ENCODE assay signal across 8 mouse cellular contexts in genomic region chr1:143803537-143803936, GRCm38 (mm10). TPM values are rescaled to one million over a fixed set of nuclear protein-coding genes. Genes with fewer than 3 reads are reported as not detected.
DNase-seq lines count a peak whose midpoint lies in the region; ATAC-seq and TF ChIP-seq lines count a peak whose summit lies in the region.

No protein-coding gene starts in this region.

- WGBS in hindbrain, embryonic 16.5 days: 33% methylated on average over 4 of the region's 4 CpGs

- H3K36me3 ChIP-seq in MEL (ENCODE audit: control insufficient read depth in 1 of 2, insufficient read depth in 2 of 2, low read length in 2 of 2): peaks cover 0 to 54% of the 10 kb centered on the region in 2 experiments; a peak in 2 of 4 replicates
- H3K36me3 ChIP-seq in hindbrain, embryonic 16.5 days (ENCODE audit: control insufficient read depth, insufficient read depth, low read length): peaks cover 5% of the 10 kb centered on the region; the same call in 1 of the 2 replicates

- no peak overlapping the region for H3K4me2 ChIP-seq in hindbrain, embryonic 16.5 days (ENCODE audit: low read length)

- peak; percentile 85 for TF ChIP-seq RAD21 in MEL (IDR thresholded peaks at IDR 0.05; ENCODE audit: low read depth, low read length)

- no peak overlapping the region for H3K27ac ChIP-seq in MEL (ENCODE audit: control insufficient read depth, low read depth, low read length)
- H3K27ac ChIP-seq in hindbrain, embryonic 16.5 days (ENCODE audit: low read depth, low read length): no peak overlapping the region

- no peak for TF ChIP-seq EP300 in MEL (IDR thresholded peaks at IDR 0.05; ENCODE audit: low read depth in 1 of 2, low read length in 2 of 2)

- TF ChIP-seq POLR2A in MEL (IDR thresholded peaks at IDR 0.05; ENCODE audit: control insufficient read depth in 1 of 2, insufficient read depth in 1 of 2, low read depth in 1 of 2, low read length in 2 of 2, poor library complexity in 1 of 2): no peak

- H3K9ac ChIP-seq in MEL (ENCODE audit: control insufficient read depth, low read depth, low read length, poor library complexity, severe bottlenecking): no peak overlapping the region
- no peak overlapping the region for H3K9ac ChIP-seq in hindbrain, embryonic 16.5 days (ENCODE audit: low read depth, low read length)

- no peaks in the 10 kb centered on the region for H3K9me3 ChIP-seq in MEL (replicated peaks; ENCODE audit: insufficient read depth, low read length)
- peaks cover 3% of the 10 kb centered on the region; the same call in 1 of the 2 replicates for H3K9me3 ChIP-seq in hindbrain, embryonic 16.5 days (ENCODE audit: control insufficient read depth, low read length)

- H3K27me3 ChIP-seq in MEL (ENCODE audit: control insufficient read depth in 1 of 2, insufficient read depth in 2 of 2, low read length in 2 of 2): no peaks in the 10 kb centered on the region
- no peaks in the 10 kb centered on the region for H3K27me3 ChIP-seq in hindbrain, embryonic 16.5 days (replicated peaks; ENCODE audit: control insufficient read depth, insufficient read depth, low read length)

- TF ChIP-seq CTCF in MEL (IDR thresholded peaks at IDR 0.05 in 2 of 3, conservative IDR thresholded peaks at IDR 0.05 in 1 of 3; ENCODE audit: control insufficient read depth in 1 of 3, insufficient read depth in 1 of 3, low read depth in 2 of 3, low read length in 3 of 3, poor library complexity in 1 of 3, severe bottlenecking in 1 of 3): peak in 2 of 3 experiments; percentile 21 to 72; a peak in 3 of 6 replicates

- DNase-seq in layer of hippocampus, adult 9-10 months (ENCODE audit: low spot score): peak; percentile 76
- no peak for DNase-seq in layer of hippocampus, postnatal 36 days
- peak; percentile 81 for DNase-seq in MEL (ENCODE audit: low read depth, low spot score)
- DNase-seq in c-Kit-positive CD71-positive TER-119-negative erythroid progenitor cells, embryonic 14.5 days (ENCODE audit: low read depth): peak; percentile 61
- no peak for DNase-seq in adrenal gland, adult 8-10 months
- no peak for DNase-seq in layer of hippocampus, adult 8-10 months (ENCODE audit: low spot score in 2 of 2)

- peak; percentile 90 for ATAC-seq in hindbrain, embryonic 16.5 days
- ATAC-seq in megakaryocyte, adult 5-6 weeks (ENCODE audit: poor library complexity, severe bottlenecking): peak; percentile 99

- H3K4me3 ChIP-seq in MEL (ENCODE audit: control insufficient read depth in 1 of 2, insufficient read depth in 1 of 2, low read depth in 2 of 2, low read length in 2 of 2): no peak overlapping the region
- H3K4me3 ChIP-seq in hindbrain, embryonic 16.5 days (ENCODE audit: low read length): no peak overlapping the region

- H3K4me1 ChIP-seq in MEL (ENCODE audit: control insufficient read depth in 1 of 2, insufficient read depth in 2 of 2, low read length in 2 of 2): no peaks in the 10 kb centered on the region
- no peaks in the 10 kb centered on the region for H3K4me1 ChIP-seq in hindbrain, embryonic 16.5 days (ENCODE audit: control insufficient read depth, insufficient read depth, low read depth, low read length)

- no peaks in the 10 kb centered on the region for H3K79me2 ChIP-seq in MEL (ENCODE audit: control insufficient read depth, insufficient read depth, low read length, poor library complexity)

TF ChIP-seq in MEL, 35 proteins besides CTCF, POLR2A, EP300 and RAD21:
- no peak for TF ChIP-seq POLR2AphosphoS2 (IDR thresholded peaks at IDR 0.05; ENCODE audit: low read length)
- TF ChIP-seq GATA1 (IDR thresholded peaks at IDR 0.05; ENCODE audit: low read depth, low read length): no peak
- no peak for TF ChIP-seq TCF12 (IDR thresholded peaks at IDR 0.05; ENCODE audit: low read depth, low read length)
- peak; percentile 77 for TF ChIP-seq SMC3 (IDR thresholded peaks at IDR 0.05; ENCODE audit: low read depth, low read length)
- TF ChIP-seq ZC3H11A (IDR thresholded peaks at IDR 0.05; ENCODE audit: low read depth, low read length): peak; percentile 88
- no peak for TF ChIP-seq MAZ (IDR thresholded peaks at IDR 0.05; ENCODE audit: low read depth, low read length)
- TF ChIP-seq ZNF384 (IDR thresholded peaks at IDR 0.05; ENCODE audit: low read depth, low read length): peak; percentile 84
- TF ChIP-seq MEF2A (IDR thresholded peaks at IDR 0.05; ENCODE audit: extremely low read depth, insufficient replicate concordance, low read depth, low read length, poor library complexity, severe bottlenecking): no peak
- no peak for TF ChIP-seq E2F4 (IDR thresholded peaks at IDR 0.05; ENCODE audit: borderline replicate concordance, low read depth, low read length)

RNA-seq across cellular contexts. Expression of gene Uchl5, which starts 26.5 kb away (rescaled TPM):
- total RNA-seq in layer of hippocampus, postnatal 36 days (2021): 10 to 100 TPM; 33.8 to 39.5 TPM
- total RNA-seq in MEL (2012; rRNA removed): 110 and 116 TPM in 2 replicates
- 100 to 1,000 TPM in 1 of 2 experiments, 10 to 100 TPM in 1; 86.5 to 154 TPM for polyA plus RNA-seq in MEL (2012; ENCODE audit: insufficient read depth in 1 of 2, insufficient read length in 2 of 2, low read depth in 1 of 2, low replicate concordance in 2 of 2, missing spikeins in 1 of 2)
- 64.0 and 68.3 TPM in 2 replicates for polyA plus RNA-seq in hindbrain, embryonic 16.5 days (2015; fragmentation: Nextera tagmentation; extraction: Ambion mirVana)
- 80.2 and 96.0 TPM in 2 replicates for total RNA-seq in megakaryocyte, adult 5-6 weeks (2015)
- 79.4 and 89.2 TPM in 2 replicates for total RNA-seq in megakaryocyte, adult 5-6 weeks (2017)
- total RNA-seq in adrenal gland, adult 8-10 months (2022): 10 to 100 TPM; 22.5 to 25.9 (median 24.3) TPM
- 10 to 100 TPM; 34.3 to 40.0 (median 36.7) TPM for total RNA-seq in layer of hippocampus, adult 8-10 months (2022)

RNA-seq across cellular contexts. Expression of gene Trove2, which starts 26.7 kb away (rescaled TPM):
- total RNA-seq in layer of hippocampus, postnatal 36 days (2021): 10 to 100 TPM; 32.0 to 32.4 TPM
- 4.6 and 5.5 TPM in 2 replicates for total RNA-seq in MEL (2012; rRNA removed)
- 1 to 10 TPM in 1 of 2 experiments, not detected in 1; 4.5 TPM for polyA plus RNA-seq in MEL (2012; ENCODE audit: insufficient read depth in 1 of 2, insufficient read length in 2 of 2, low read depth in 1 of 2, low replicate concordance in 2 of 2, missing spikeins in 1 of 2)
- 27.4 and 31.8 TPM in 2 replicates for polyA plus RNA-seq in hindbrain, embryonic 16.5 days (2015; fragmentation: Nextera tagmentation; extraction: Ambion mirVana)
- total RNA-seq in megakaryocyte, adult 5-6 weeks (2015): 1.0 and 1.6 TPM in 2 replicates
- total RNA-seq in megakaryocyte, adult 5-6 weeks (2017): 1.8 and 2.4 TPM in 2 replicates
- total RNA-seq in adrenal gland, adult 8-10 months (2022): 10 to 100 TPM; 14.6 to 25.7 (median 20.0) TPM
- 10 to 100 TPM; 24.7 to 34.4 (median 29.5) TPM for total RNA-seq in layer of hippocampus, adult 8-10 months (2022)

Comparison
In these comparisons a context has a peak if more than half of its experiments do, and no peak if none do; other contexts are left out.
1. DNase-seq: peak in layer of hippocampus, adult 9-10 months (single experiment), MEL (single experiment) and c-Kit-positive CD71-positive TER-119-negative erythroid progenitor cells, embryonic 14.5 days (single experiment); none in layer of hippocampus, postnatal 36 days (0 of 2), adrenal gland, adult 8-10 months (single experiment) and layer of hippocampus, adult 8-10 months (0 of 2).